Comparison of ENCODE assay signal across 19 mouse cellular contexts in genomic region chr17:26868756-26869155, GRCm38 (mm10). TPM values are rescaled to one million over a fixed set of nuclear protein-coding genes. Genes with fewer than 3 reads are reported as not detected.
A peak's percentile ranks its signal among the peaks of the same experiment; 100 is the strongest.
DNase-seq lines count a peak whose midpoint lies in the region; ATAC-seq and TF ChIP-seq lines count a peak whose summit lies in the region.
"Had no signal": no experiment of that assay in that cellular context is flagged by ENCODE, and none has a peak within 500 bp of the region (broad histone marks: within the 10 kb centered on the region; RNA-seq: fewer than 3 reads in every experiment).

No protein-coding gene starts in this region.

- H3K9me3 ChIP-seq in heart, postnatal 0 days (replicated peaks; ENCODE audit: control insufficient read depth, low read length) = no peaks in the 10 kb centered on the region
- no peaks in the 10 kb centered on the region for H3K9me3 ChIP-seq in limb, embryonic 10.5 days (replicated peaks)
- H3K9me3 ChIP-seq: liver, embryonic 13.5 days had no signal

- H3K4me3 ChIP-seq in heart, adult 2 months = no peak overlapping the region
- no peak overlapping the region for H3K4me3 ChIP-seq in heart, postnatal 0 days (ENCODE audit: low read depth, low read length)
- H3K4me3 ChIP-seq in limb, embryonic 10.5 days = no peak overlapping the region
- H3K4me3 ChIP-seq: liver, embryonic 13.5 days had no signal

- intact Hi-C loops in heart, adult 2 months (cut with DNase I) = no loop called here

- TF ChIP-seq EP300 in heart, adult 2 months (IDR thresholded peaks at IDR 0.05; ENCODE audit: insufficient read depth, low read depth, low read length) = peak; percentile 93; the same call in 1 of the 2 replicates
- TF ChIP-seq EP300 in heart, postnatal 0 days (IDR thresholded peaks at IDR 0.05; ENCODE audit: low read depth) = peak; percentile 84; the same call in 1 of the 2 replicates

- no peaks in the 10 kb centered on the region for H3K27me3 ChIP-seq in heart, adult 2 months (ENCODE audit: control insufficient read depth, insufficient read depth, low read length)
- no peaks in the 10 kb centered on the region for H3K27me3 ChIP-seq in heart, postnatal 0 days (ENCODE audit: control insufficient read depth, insufficient read depth, low read length)
- H3K27me3 ChIP-seq in limb, embryonic 10.5 days (ENCODE audit: low read depth, poor library complexity, severe bottlenecking) = no peaks in the 10 kb centered on the region

- TF ChIP-seq CTCF in heart, adult 2 months (IDR thresholded peaks at IDR 0.05) = peak; percentile 34
- TF ChIP-seq CTCF in heart, postnatal 0 days (IDR thresholded peaks at IDR 0.05; ENCODE audit: low read depth) = no peak

- peak; percentile 25 to 44 for DNase-seq in lung, adult 18-20 months
- DNase-seq in lung, postnatal 10 days = no peak
- DNase-seq in heart, adult 2 months = peak; percentile 59 to 85
- peak; percentile 87 for DNase-seq in heart, postnatal 0 days (ENCODE audit: low spot score)
- DNase-seq in cerebellum, postnatal 36 days = no peak
- no peak for DNase-seq in spleen, postnatal 14 days (ENCODE audit: low spot score in 2 of 2)
- no peak for DNase-seq in limb, embryonic 10.5 days (ENCODE audit: low spot score)
- DNase-seq: cerebellum, adult 18-20 months; embryo, embryonic 11 days; gastrocnemius, postnatal 14 days; liver, embryonic 13.5 days; thymus, postnatal 4 days had no signal

- peak overlapping the region; percentile 73 for H3K27ac ChIP-seq in heart, adult 2 months
- H3K27ac ChIP-seq in heart, postnatal 0 days (ENCODE audit: low read depth) = peak overlapping the region; percentile 89
- no peak overlapping the region for H3K27ac ChIP-seq in limb, embryonic 10.5 days
- H3K27ac ChIP-seq: hindbrain, postnatal 0 days; liver, embryonic 13.5 days had no signal

- H3K4me1 ChIP-seq in heart, adult 2 months (ENCODE audit: control insufficient read depth, insufficient read depth, low read length) = peaks cover 6% of the 10 kb centered on the region; the same call in 1 of the 2 replicates
- H3K4me1 ChIP-seq in heart, postnatal 0 days (ENCODE audit: control insufficient read depth, insufficient read depth) = peaks cover 15% of the 10 kb centered on the region
- no peaks in the 10 kb centered on the region; the same call in 1 of the 2 replicates for H3K4me1 ChIP-seq in limb, embryonic 10.5 days
- H3K4me1 ChIP-seq: liver, embryonic 13.5 days had no signal

- H3K9ac ChIP-seq in heart, adult 2 months (ENCODE audit: low read depth, low read length) = no peak overlapping the region
- H3K9ac ChIP-seq in heart, postnatal 0 days (replicated peaks; ENCODE audit: low read depth, low read length) = no peak overlapping the region
- H3K9ac ChIP-seq: liver, embryonic 13.5 days had no signal

- ATAC-seq in heart, postnatal 0 days (ENCODE audit: insufficient read depth, low read depth) = peak; percentile 84
- ATAC-seq: CD4-positive, CD25-positive, alpha-beta regulatory T cell, adult 4 months; hindbrain, postnatal 0 days; midbrain, embryonic 16.5 days had no signal

- peak; percentile 47; the same call in 1 of the 2 replicates for TF ChIP-seq POLR2A in heart, adult 2 months (IDR thresholded peaks at IDR 0.05; ENCODE audit: insufficient read depth, low read depth, low read length)

- 33% methylated on average over 5 of the region's 5 CpGs for whole genome bisulfite sequencing in heart, adult 2 months
- WGBS in heart, postnatal 0 days = 14% methylated on average over 4 of the region's 5 CpGs
- 30% methylated on average over 5 of the region's 5 CpGs for WGBS in limb, embryonic 10.5 days

- no peaks in the 10 kb centered on the region for H3K36me3 ChIP-seq in heart, adult 2 months (ENCODE audit: control insufficient read depth, insufficient read depth, low read length)
- no peaks in the 10 kb centered on the region for H3K36me3 ChIP-seq in heart, postnatal 0 days (replicated peaks; ENCODE audit: control insufficient read depth, insufficient read depth, low read length)
- no peaks in the 10 kb centered on the region for H3K36me3 ChIP-seq in limb, embryonic 10.5 days
- H3K36me3 ChIP-seq: liver, embryonic 13.5 days had no signal

- H3K4me2 ChIP-seq in heart, postnatal 0 days (ENCODE audit: low read depth, low read length) = peak overlapping the region; percentile 16; the same call in 1 of the 2 replicates
- H3K4me2 ChIP-seq: liver, embryonic 13.5 days had no signal

- no peaks in the 10 kb centered on the region for H3K79me2 ChIP-seq in heart, adult 2 months (replicated peaks; ENCODE audit: control insufficient read depth, insufficient read depth, low read length)

RNA-seq across cellular contexts. Expression of gene Nkx2-5, which starts 23.9 kb away (rescaled TPM):
- total RNA-seq in heart, adult 2 months (2021) = 10 to 100 TPM; 87.1 to 96.3 TPM
- 72.6 and 104 TPM in 2 replicates for polyA plus RNA-seq in heart, adult 2 months (2012; rRNA removed)
- total RNA-seq in heart, postnatal 0 days (2014; rRNA removed; ENCODE audit: low replicate concordance) = 284 and 346 TPM in 2 replicates
- 139 and 155 TPM in 2 replicates for polyA plus RNA-seq in heart, postnatal 0 days (2015; fragmentation: Nextera tagmentation; extraction: Ambion mirVana)
- 0.10 and 0.14 TPM in 2 replicates for polyA plus RNA-seq in limb, embryonic 10.5 days (2016; fragmentation: Nextera tagmentation; extraction: Ambion mirVana)
- total RNA-seq: gastrocnemius, postnatal 14 days; hindbrain, postnatal 0 days; layer of hippocampus, adult 8-10 months had no signal
- polyA plus RNA-seq: brain, embryonic 14.5 days; CD4-positive, CD25-positive, alpha-beta regulatory T cell, adult 4 months; hindbrain, postnatal 0 days; kidney, embryonic 16.5 days; liver, embryonic 13.5 days; midbrain, embryonic 16.5 days; neural tube, embryonic 11.5 days had no signal

RNA-seq across cellular contexts. Expression of gene Kifc5b, which starts 48.1 kb away (rescaled TPM):
- total RNA-seq in heart, adult 2 months (2021) = under 1 TPM; 0.26 to 0.36 TPM
- 0.62 and 0.79 TPM in 2 replicates for polyA plus RNA-seq in heart, adult 2 months (2012; rRNA removed)
- total RNA-seq in heart, postnatal 0 days (2014; rRNA removed; ENCODE audit: low replicate concordance) = 4.5 and 4.8 TPM in 2 replicates
- polyA plus RNA-seq in heart, postnatal 0 days (2015; fragmentation: Nextera tagmentation; extraction: Ambion mirVana) = 0.93 and 1.5 TPM in 2 replicates
- polyA plus RNA-seq in limb, embryonic 10.5 days (2016; fragmentation: Nextera tagmentation; extraction: Ambion mirVana) = 12.3 and 12.6 TPM in 2 replicates

Comparison
In these comparisons a context has a peak if more than half of its experiments do, and no peak if none do; other contexts are left out.
1. DNase-seq: peak in lung, adult 18-20 months (2 of 2), heart, adult 2 months (2 of 2) and heart, postnatal 0 days (single experiment); none in lung, postnatal 10 days (single experiment), cerebellum, postnatal 36 days (0 of 2), spleen, postnatal 14 days (0 of 2) and limb, embryonic 10.5 days (single experiment).
2. RNA of gene Nkx2-5, which starts 23.9 kb away (polyA plus RNA-seq): 139 to 155 TPM in heart, postnatal 0 days and 72.6 to 104 TPM in heart, adult 2 months; 0.10 to 0.14 TPM in limb, embryonic 10.5 days; every median in the first group is over 10 times any median in the second.